Mouse (Mus musculus) C2C12 (cell line): ENCODE results near the gene Ifitm6. TPM values are rescaled to one million over a fixed set of nuclear protein-coding genes. Genes with fewer than 3 reads are reported as not detected.
A peak's percentile ranks its signal among the peaks of the same experiment; 100 is the strongest.

Source experiments
- H3K27me3 ChIP-seq: one replicate; pipeline ENCODE4 v1.6.1; 2011; ENCODE audit not compliant: control insufficient read depth, insufficient read depth, insufficient read length
- H3K36me3 ChIP-seq: one replicate; pipeline ENCODE4 v1.6.1; 2011; ENCODE audit not compliant: control insufficient read depth, insufficient read depth
- H3K4me3 ChIP-seq: one replicate; pipeline ENCODE4 v1.5.1; 2011; ENCODE audit warnings: mild to moderate bottlenecking, control low read depth; ENCODE audit not compliant: poor library complexity, insufficient read depth, severe bottlenecking
- H3K79me2 ChIP-seq: one replicate; pipeline ENCODE4 v1.6.1; 2011; ENCODE audit not compliant: control insufficient read depth, insufficient read depth
- H3K79me3 ChIP-seq: one replicate; pipeline ENCODE4 v1.6.1; 2011; ENCODE audit warnings: low read depth, control low read depth
- H3ac ChIP-seq: one replicate; pipeline ENCODE3; 2011; ENCODE audit warnings: low read depth; ENCODE audit not compliant: control insufficient read depth, insufficient read length
- CEBPB ChIP-seq: IDR thresholded peaks from one replicate; pipeline ENCODE4 v1.6.1; 2011; ENCODE audit warnings: low read depth, mild to moderate bottlenecking, control low read depth, moderate library complexity
- CTCF ChIP-seq: IDR thresholded peaks from one replicate; pipeline ENCODE4 v1.5.1; 2011; ENCODE audit not compliant: control insufficient read depth, insufficient read depth, insufficient read length
- FOSL1 ChIP-seq: IDR thresholded peaks from one replicate; pipeline ENCODE4 v1.8.0; 2011; ENCODE audit warnings: mild to moderate bottlenecking, low read length; ENCODE audit not compliant: poor library complexity, insufficient read depth, severe bottlenecking
- MAX ChIP-seq: IDR thresholded peaks from one replicate; pipeline ENCODE4 v1.6.1; 2011; ENCODE audit warnings: mild to moderate bottlenecking, control low read depth
- MYOD1 ChIP-seq: IDR thresholded peaks from one replicate; pipeline ENCODE4 v1.6.1; 2011; ENCODE audit warnings: low read depth; ENCODE audit not compliant: control insufficient read depth, insufficient read length
- MYOG ChIP-seq: IDR thresholded peaks from one replicate; pipeline ENCODE4 v1.6.1; 2011; ENCODE audit not compliant: control insufficient read depth, insufficient read length; ENCODE audit errors: extremely low read depth
- USF1 ChIP-seq: IDR thresholded peaks from one replicate; pipeline ENCODE4 v1.6.1; 2011; ENCODE audit warnings: low read depth, mild to moderate bottlenecking, control low read depth, moderate library complexity
- polyA plus RNA-seq: library from polyadenylated mRNA; unstranded; fragments of >200 nt; fragmentation: generic; extraction: Trizol; gene quantifications from one replicate; pipeline ENCODE4 v1.2.1, GENCODE M21; 2012; ENCODE audit warnings: missing spikeins

Ifitm6 gene
- polyA plus RNA-seq, 1 experiment: 1.3 TPM

- no peaks in the 10 kb centered on the region for H3K79me2 ChIP-seq
- H3ac ChIP-seq: peak overlapping the region; percentile 68
- no peaks in the 10 kb centered on the region for H3K36me3 ChIP-seq
- H3K4me3 ChIP-seq: no peak overlapping the region
- TF ChIP-seq FOSL1 (no peak), CEBPB (no peak), CTCF (no peak), MAX (no peak), MYOD1 (no peak), USF1 (no peak), MYOG (no peak)
- no peaks in the 10 kb centered on the region for H3K79me3 ChIP-seq
- no peaks in the 10 kb centered on the region for H3K27me3 ChIP-seq
Observed at GRCm38 (mm10) chr7:141047581-141048225, 30.0 kb upstream of the Ifitm6 start.

- Histone ChIP-seq H3K27me3 (no peaks in the 10 kb centered on the region), H3K36me3 (no peaks in the 10 kb centered on the region), H3K79me3 (no peaks in the 10 kb centered on the region), H3ac (no peak overlapping the region), H3K4me3 (no peak overlapping the region), H3K79me2 (no peaks in the 10 kb centered on the region)
- TF ChIP-seq CEBPB (peak; percentile 16), FOSL1 (no peak)
Observed at GRCm38 (mm10) chr7:141046931-141047580, 29.3 kb upstream of the Ifitm6 start.

- TF ChIP-seq MYOD1: no peak
- no peaks in the 10 kb centered on the region for H3K79me2 ChIP-seq
- H3ac ChIP-seq: no peak overlapping the region
- H3K27me3 ChIP-seq: no peaks in the 10 kb centered on the region
- H3K4me3 ChIP-seq: no peak overlapping the region
- H3K79me3 ChIP-seq: no peaks in the 10 kb centered on the region
- no peaks in the 10 kb centered on the region for H3K36me3 ChIP-seq
Observed at GRCm38 (mm10) chr7:141042539-141042938, 24.8 kb upstream of the Ifitm6 start.

GRCm38 (mm10) chr7:141041661-141042060 lies 23.9 kb upstream of the Ifitm6 start:
- H3K79me3 ChIP-seq: no peaks in the 10 kb centered on the region
- H3K27me3 ChIP-seq: no peaks in the 10 kb centered on the region
- TF ChIP-seq USF1 (no peak), CTCF (no peak), MYOG (no peak), CEBPB (no peak), MYOD1 (no peak), FOSL1 (no peak), MAX (no peak)
- no peak overlapping the region for H3ac ChIP-seq
- no peaks in the 10 kb centered on the region for H3K79me2 ChIP-seq
- H3K4me3 ChIP-seq: no peak overlapping the region
- H3K36me3 ChIP-seq: no peaks in the 10 kb centered on the region

- no peak overlapping the region for H3ac ChIP-seq
- no peaks in the 10 kb centered on the region for H3K27me3 ChIP-seq
- TF ChIP-seq MYOD1 (no peak), MYOG (no peak), CTCF (no peak), USF1 (no peak), CEBPB (no peak), MAX (no peak), FOSL1 (no peak)
- H3K36me3 ChIP-seq: no peaks in the 10 kb centered on the region
- H3K4me3 ChIP-seq: no peak overlapping the region
- H3K79me3 ChIP-seq: no peaks in the 10 kb centered on the region
- no peaks in the 10 kb centered on the region for H3K79me2 ChIP-seq
Observed at GRCm38 (mm10) chr7:141040867-141041606, 23.3 kb upstream of the Ifitm6 start.
